Mouse (Mus musculus): ENCODE data around the gene BC048679. TPM values are rescaled to one million over a fixed set of nuclear protein-coding genes. Genes with fewer than 3 reads are reported as not detected.

BC048679 gene
- polyA plus RNA-seq, 1 experiment = not detected

DNA sequence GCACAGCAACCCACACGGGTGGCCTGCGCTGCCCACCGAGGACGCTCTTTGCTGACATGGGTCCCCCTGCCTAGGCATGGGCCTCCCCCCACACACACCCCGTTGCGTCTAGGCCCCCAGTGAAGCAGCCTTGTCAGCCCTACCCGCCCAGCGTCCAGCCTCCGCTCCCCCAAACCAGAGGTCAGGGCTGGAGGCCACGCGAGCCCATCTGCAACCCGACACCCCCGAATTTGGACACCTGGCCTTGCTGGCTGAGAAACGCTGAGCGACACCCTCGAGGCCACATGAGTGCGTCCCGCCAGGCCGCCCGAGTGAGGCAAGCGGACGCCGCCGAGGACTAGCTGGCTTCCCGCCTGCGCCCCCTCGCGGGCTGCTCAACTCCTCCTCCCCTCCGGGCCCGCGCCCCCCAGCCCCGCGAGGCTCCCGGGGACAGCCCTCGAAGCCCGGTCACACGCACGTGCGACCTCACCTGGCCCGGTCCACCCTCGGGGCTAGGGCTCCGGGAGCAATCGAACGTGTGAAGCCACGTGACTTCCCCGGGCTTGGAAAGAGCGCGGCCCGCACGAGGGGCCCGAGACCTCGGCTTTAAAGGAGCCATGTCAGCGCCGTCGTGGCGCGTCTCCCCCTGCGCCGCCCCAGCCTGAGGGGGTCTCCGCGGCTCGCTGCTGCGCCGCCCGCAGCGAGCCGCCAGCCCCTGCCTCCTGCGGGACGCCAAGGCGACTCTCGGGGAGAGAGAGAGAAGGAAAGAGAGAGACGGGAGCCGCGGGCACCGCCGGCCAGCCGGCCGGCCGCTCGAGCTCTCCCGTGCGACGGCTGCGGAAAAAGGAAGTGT, 44.4 kb downstream of the BC048679 start:
- H3K4me3 ChIP-seq (ENCODE audit: insufficient read depth, low read length) = peak overlapping the region; percentile 53
- no peak for TF ChIP-seq CTCF (IDR thresholded peaks at IDR 0.05; ENCODE audit: low read depth, low read length)
- no peak for TF ChIP-seq POLR2A (IDR thresholded peaks at IDR 0.05; ENCODE audit: borderline replicate concordance, low read depth, low read length)
- H3K27ac ChIP-seq (ENCODE audit: insufficient read depth, low read depth, low read length) = no peak overlapping the region
- 0 out of 2 replicates have a peak, but pooled peaks cover 3% of the 10 kb centered on the region for H3K4me1 ChIP-seq (ENCODE audit: control insufficient read depth, insufficient read depth, low read length)

DNA sequence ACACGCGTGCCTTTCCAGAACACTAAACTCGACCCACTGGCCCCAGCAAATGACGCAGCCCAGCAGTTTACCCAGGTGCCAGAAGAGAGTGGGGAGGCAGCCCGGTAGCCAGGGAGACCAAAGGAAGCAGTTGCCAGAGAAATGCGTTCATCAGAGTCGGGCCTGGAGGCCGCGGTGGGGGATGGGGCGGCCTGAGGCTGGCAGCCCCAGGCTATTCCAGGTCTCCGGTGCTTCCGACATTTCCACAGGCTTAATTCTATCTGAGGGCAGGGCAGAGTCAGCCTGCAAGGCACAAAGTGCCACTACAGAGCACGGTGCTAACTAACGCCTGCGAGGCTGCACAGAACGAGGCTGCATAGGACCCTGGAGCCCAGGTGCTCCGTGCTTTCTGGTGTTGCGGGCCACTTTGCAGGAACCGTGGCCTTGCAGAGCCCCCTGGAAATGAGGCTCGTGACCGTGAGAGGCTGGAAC, 45.1 kb downstream of the BC048679 start:
- H3K4me3 ChIP-seq (ENCODE audit: insufficient read depth, low read length) = no peak overlapping the region
- 0 out of 2 replicates have a peak, but pooled peaks cover 3% of the 10 kb centered on the region for H3K4me1 ChIP-seq (ENCODE audit: control insufficient read depth, insufficient read depth, low read length)
- TF ChIP-seq POLR2A (IDR thresholded peaks at IDR 0.05; ENCODE audit: borderline replicate concordance, low read depth, low read length) (no peak), CTCF (IDR thresholded peaks at IDR 0.05; ENCODE audit: low read depth, low read length) (no peak)
- H3K27ac ChIP-seq (ENCODE audit: insufficient read depth, low read depth, low read length) = no peak overlapping the region

Other genes with a start within 250 kb of the BC048679 start
- gene Rps17, start 153.0 kb downstream of the BC048679 start, polyA plus RNA-seq (2012; ENCODE audit: insufficient read depth, insufficient read length, missing spikeins) = 1,512 and 1,555 TPM in 2 replicates
- 0.97 and 1.1 TPM in 2 replicates for gene Cpeb1, start 42.8 kb downstream of the BC048679 start, polyA plus RNA-seq (2012; ENCODE audit: insufficient read depth, insufficient read length, missing spikeins)
- gene Ap3b2, start 4.4 kb downstream of the BC048679 start, polyA plus RNA-seq (2012; ENCODE audit: insufficient read depth, insufficient read length, missing spikeins) = not detected in 2 replicates
- 0.32 and 0.40 TPM in 2 replicates for gene Fsd2, start 68.7 kb upstream of the BC048679 start, polyA plus RNA-seq (2012; ENCODE audit: insufficient read depth, insufficient read length, missing spikeins)
- 13.4 and 15.8 TPM in 2 replicates for gene Whamm, start 73.0 kb upstream of the BC048679 start, polyA plus RNA-seq (2012; ENCODE audit: insufficient read depth, insufficient read length, missing spikeins)
- gene Homer2, start 209.2 kb upstream of the BC048679 start, polyA plus RNA-seq (2012; ENCODE audit: insufficient read depth, insufficient read length, missing spikeins) = not detected in 2 replicates